Mouse (Mus musculus): ENCODE results near the gene Slc35c2. TPM values are rescaled to one million over a fixed set of nuclear protein-coding genes. Genes with fewer than 3 reads are reported as not detected.

The Slc35c2 gene
- total RNA-seq, 2 experiments from 2014 or later: 30.7 to 50.1 TPM

DNA sequence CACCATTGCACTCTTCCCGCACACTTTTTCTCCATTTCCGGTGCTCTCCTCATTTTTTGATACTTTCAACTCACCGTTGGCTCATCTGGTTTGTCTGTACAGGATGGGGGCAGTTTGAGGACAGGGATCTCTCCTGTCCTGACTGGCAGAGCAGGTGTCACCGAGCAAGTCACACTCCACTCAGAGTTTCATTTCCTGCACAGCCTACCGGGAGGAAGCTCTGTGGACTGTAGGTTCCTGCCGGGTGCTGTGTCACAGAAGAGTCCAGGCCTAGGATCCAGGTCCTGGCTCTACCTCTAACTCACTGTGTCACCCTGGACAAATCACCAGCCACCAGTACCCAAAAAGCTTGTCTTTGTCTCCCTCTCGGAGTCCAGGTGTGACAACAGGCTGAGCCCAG lies 45.9 kb downstream of the Slc35c2 start:
- DNase-seq (ENCODE audit: low spot score in 2 of 2): no peak

DNA sequence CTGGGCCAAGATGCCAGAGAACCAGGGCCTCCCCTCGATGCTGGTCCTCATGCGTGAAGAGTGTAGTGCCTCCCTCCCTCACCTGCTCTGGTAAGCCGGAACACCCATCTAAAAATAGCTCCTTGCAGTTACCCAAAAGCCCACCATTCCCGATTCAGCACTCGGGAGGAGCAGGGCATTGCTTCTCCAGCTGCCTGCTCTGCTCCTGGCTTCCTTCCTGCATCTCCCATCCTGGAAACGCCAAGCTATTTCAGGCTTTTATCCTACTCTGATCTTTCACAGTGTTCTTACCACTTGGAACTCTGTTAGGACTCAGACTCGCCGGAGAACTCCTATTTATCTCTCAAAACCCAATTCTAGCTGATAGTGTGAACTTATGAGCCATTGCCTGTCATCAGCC lies 47.3 kb downstream of the Slc35c2 start:
- no peak for DNase-seq (ENCODE audit: low spot score in 2 of 2)

DNA sequence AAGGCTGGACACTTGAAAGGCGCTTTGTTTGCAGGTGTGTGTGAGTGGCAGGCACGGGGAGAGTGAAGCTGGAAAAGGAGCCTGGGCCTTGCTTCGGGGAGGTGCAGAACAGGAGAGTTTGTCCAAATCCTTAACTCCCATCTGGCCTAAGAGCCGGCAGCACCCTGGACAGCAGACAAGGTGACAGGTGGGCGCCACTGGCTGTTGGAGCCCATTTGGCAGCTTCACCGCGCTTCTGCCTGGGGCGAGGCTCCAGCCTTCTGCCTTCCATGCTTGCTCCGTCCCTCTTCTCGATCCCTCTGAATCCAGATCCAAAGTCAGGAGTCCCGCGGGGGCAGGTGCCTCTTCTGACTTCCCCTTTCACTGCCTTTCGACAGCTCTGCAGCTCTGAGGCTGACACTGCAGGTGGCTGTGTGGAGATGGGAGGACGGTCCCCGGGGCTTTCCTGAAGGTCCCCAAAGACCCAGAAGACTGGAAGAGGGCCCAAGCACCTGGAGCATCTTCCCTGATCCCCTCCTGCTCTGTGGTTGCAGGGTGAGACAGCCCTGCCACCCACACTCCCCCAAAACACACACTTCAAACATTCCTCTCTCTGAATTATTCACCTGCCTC lies 48.0 kb downstream of the Slc35c2 start:
- DNase-seq (ENCODE audit: low spot score in 2 of 2): no peak

DNA sequence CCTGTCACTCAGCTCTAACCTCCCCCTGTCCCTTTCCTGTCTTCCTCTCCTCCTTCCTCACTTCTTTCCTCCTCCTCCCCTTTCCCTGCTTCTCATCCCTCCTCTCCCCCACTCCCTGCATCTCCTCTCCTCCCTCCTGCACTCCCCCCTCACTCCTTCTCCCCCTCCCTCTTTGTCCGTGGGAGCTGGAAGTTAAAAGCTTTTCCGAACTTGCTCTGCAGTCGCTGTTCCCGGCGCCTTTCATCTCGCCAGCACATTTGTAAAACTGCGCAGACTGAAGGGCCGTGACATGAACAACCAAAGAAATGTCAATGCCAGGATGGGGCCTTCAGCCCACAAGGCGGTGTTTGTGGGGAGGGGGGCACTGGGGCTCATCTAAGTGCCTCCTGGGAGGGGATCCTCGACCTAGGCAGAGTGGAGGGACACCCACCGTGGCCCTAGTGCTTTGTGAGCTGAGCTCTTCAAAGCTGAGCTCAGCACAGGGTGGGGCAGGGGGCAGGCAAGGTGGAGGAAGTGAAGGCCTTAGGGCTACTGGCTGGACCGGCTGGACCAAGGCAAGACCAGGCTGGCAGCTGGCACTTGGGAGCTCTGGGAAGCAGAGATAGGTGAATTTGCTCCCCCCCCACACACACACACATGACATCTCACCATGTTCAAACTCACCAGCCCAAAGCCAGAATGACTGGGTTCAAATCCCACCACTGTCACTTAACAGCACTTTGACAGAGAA lies 49.1 kb downstream of the Slc35c2 start:
- no peak for DNase-seq (ENCODE audit: low spot score in 2 of 2)

DNA sequence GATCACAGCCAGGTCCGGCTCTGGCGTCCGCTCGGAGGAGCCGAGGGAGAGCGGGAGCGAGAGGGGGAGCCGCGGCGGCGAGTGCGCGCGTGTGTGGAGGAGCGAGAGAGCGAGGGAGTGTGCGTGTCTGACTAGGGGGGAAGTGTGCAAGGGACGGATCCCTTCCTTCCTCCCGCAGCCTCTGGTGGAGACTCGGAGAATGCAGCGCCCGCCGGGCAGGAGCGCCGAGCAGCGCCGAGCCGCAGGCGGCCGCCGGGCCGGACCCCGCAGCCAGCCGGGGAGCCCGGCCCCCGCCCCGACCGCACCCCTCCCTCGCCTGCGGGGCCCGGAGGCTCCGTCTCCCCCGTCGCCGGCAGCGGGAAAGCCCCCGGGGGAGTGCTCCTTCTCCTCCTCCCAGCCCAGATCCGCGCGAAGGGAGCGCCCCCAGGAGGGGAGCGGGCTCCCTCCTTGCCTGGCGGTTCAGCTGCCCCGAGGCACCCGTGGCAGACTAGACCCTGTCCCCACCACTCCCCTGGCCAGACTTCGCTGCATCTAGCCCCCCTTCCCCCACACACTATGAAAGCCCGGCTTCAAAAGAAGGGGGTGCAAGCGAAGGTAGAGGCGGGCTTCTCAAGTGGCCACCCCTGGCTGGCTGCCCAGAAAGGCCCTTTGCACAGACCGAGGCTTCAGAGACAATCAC lies 52.9 kb downstream of the Slc35c2 start, which contains the start of gene Cdh22:
Cdh22 (minus strand) TSS at position 241 of the 679 bp plus-strand sequence.
- peak; percentile 53 for DNase-seq (ENCODE audit: low spot score in 2 of 2)

DNA sequence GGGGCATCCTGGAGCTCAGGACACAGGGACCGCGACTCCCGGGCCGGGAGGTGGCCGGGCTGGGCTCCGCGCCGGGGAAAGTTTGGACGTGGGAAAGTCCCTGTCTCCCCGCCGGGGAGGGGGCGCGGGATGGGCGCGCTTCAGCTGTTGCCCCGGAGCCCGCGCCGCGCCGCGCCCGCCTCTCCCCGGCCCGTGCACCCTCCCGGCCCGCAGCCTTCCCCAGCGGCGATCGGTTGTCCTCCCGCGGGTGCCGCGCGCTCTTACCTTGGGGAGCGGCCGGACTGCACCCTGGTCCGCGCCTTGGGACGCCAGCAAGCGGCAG lies 53.4 kb downstream of the Slc35c2 start:
- DNase-seq (ENCODE audit: low spot score in 2 of 2): peak in 1 of 2 experiments; percentile 7

DNA sequence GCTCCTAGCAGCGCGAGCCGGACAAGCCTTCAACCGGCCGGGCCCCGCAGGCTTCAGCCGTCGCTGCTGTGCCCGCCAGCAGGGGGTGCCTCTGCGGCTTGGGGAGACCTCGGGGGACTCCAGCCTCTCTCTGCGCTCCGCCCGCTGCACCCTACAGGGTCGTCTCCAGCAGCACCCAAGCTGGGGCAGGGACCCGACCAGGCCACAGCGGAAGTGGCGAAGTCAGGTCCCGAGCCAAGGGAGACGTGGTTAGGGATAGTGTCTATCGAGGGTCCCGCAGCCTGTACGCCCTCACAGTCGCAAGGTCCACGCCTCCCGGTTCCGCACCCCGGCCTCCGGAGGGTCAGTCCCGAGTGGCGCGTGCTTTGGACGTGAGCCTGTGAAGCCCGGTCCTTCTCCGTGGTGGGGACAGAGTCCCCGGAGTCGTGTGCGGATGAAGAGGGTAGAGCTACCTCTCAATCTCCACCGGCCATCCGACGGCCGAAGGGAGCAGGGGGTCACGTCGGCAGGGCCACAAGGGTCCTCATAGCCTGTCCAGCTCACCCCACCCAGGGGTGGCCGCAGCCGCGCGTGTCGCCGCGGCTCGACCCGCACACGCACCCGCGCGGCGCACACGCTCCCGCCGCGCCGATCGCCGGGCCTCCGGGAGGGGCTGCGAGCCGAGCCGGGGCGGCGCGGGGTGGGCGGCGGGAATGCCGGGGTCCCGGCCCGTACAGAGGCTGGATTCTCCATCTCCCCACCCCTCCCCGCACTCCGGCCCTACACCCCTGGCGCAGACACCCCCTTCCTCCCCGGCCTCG lies 54.0 kb downstream of the Slc35c2 start:
- DNase-seq (ENCODE audit: low spot score in 2 of 2): peak; percentile 61 to 72

DNA sequence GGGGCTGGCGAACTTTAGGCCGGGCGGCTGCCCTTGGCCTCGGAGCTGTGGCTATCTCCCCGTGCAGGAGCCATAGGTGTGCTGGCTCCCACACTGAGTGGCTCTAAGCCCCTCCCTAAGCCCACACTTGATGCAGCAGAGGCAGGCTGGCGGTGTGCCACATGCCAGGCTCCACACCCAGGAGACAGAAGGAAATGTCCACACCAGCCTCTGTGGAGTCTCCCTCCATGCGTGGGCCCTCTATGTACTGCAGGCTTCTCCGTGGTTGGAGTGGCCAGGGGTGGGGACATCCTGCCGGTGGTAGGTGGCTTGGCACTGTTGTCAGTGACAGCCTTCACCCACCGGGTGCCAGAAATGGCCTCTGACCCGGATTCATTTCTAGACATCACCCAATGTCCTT lies 58.6 kb downstream of the Slc35c2 start:
- no peak for DNase-seq (ENCODE audit: low spot score in 2 of 2)

Other genes with a start within 250 kb of the Slc35c2 start
- 1 to 10 TPM; 1.9 to 2.2 TPM for gene Cd40, start 232.2 kb downstream of the Slc35c2 start, total RNA-seq (2021)
- not detected for gene 1700025C18Rik, start 197.1 kb downstream of the Slc35c2 start, total RNA-seq (2021)
- gene Cdh22, start 53.0 kb downstream of the Slc35c2 start, total RNA-seq (2021): 1 to 10 TPM; 1.4 to 1.7 TPM
- 10 to 100 TPM; 21.6 to 24.5 TPM for gene Elmo2, start 38.6 kb upstream of the Slc35c2 start, total RNA-seq (2021)
- not detected for gene Zfp663, start 80.9 kb upstream of the Slc35c2 start, total RNA-seq (2021)
- gene Zfp334, start 100.4 kb upstream of the Slc35c2 start, total RNA-seq (2021): 1 to 10 TPM; 4.8 to 5.0 TPM
- gene Ocstamp, start 112.5 kb upstream of the Slc35c2 start, total RNA-seq (2021): under 1 TPM; 0.19 to 0.30 TPM
- 1 to 10 TPM; 2.3 to 3.2 TPM for gene Slc13a3, start 185.4 kb upstream of the Slc35c2 start, total RNA-seq (2021)
- 10 to 100 TPM; 13.7 to 13.9 TPM for gene Trp53rka, start 205.5 kb upstream of the Slc35c2 start, total RNA-seq (2021)
- gene Slc2a10, start 215.9 kb upstream of the Slc35c2 start, total RNA-seq (2021): 1 to 10 TPM in 1 of 2 experiments, under 1 TPM in 1; 0.80 to 1.7 TPM